Mouse (Mus musculus): Measurements from ENCODE around the gene Asphd1. TPM values are rescaled to one million over a fixed set of nuclear protein-coding genes. Genes with fewer than 3 reads are reported as not detected.

Asphd1 gene
- polyA plus RNA-seq, 1 experiment: 0.35 TPM

DNA sequence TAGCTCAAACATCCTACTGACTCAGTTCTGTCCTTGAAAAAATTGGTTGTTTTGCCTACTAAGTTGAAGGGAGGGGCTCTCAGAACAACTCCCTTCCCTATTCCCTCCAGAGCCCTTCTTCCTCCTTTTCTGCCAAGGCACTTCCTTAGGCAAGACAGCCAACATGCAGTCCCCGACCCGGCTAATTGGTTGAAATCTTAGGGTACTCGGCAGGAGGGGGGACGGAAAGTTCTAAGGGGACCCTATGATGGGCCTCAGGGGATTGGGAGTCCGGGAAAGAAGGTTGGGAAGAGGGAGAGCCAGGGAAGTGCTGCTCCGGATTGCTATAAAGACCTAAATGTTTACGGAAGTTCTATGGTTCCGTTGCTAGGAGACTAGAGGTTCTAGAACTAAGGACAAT, 26.1 kb upstream of the Asphd1 start:
- no peaks in the 10 kb centered on the region for H3K27me3 ChIP-seq (ENCODE audit: control insufficient read depth, insufficient read depth, low read length)
- peaks cover 23% of the 10 kb centered on the region for H3K36me3 ChIP-seq (ENCODE audit: control insufficient read depth, insufficient read depth, low read length)
- H3K4me1 ChIP-seq (replicated peaks; ENCODE audit: control insufficient read depth, insufficient read depth, low read length): peaks cover 22% of the 10 kb centered on the region
- 0 out of 2 replicates have a peak, but pooled peaks have one; percentile 9 for TF ChIP-seq POLR2A (IDR thresholded peaks at IDR 0.05; ENCODE audit: control insufficient read depth, extremely low read depth, insufficient read depth, low read length, poor library complexity)
- TF ChIP-seq CTCF (IDR thresholded peaks at IDR 0.05; ENCODE audit: borderline replicate concordance, control insufficient read depth, extremely low read depth, insufficient read depth, low read length, poor library complexity): no peak
- H3K4me3 ChIP-seq (ENCODE audit: control insufficient read depth, insufficient read depth, low read length): no peak overlapping the region
- no peak overlapping the region for H3K27ac ChIP-seq (ENCODE audit: control insufficient read depth, insufficient read depth, low read length)
- DNase-seq: no peak
- 5% methylated on average over 8 of the region's 8 CpGs for WGBS

DNA sequence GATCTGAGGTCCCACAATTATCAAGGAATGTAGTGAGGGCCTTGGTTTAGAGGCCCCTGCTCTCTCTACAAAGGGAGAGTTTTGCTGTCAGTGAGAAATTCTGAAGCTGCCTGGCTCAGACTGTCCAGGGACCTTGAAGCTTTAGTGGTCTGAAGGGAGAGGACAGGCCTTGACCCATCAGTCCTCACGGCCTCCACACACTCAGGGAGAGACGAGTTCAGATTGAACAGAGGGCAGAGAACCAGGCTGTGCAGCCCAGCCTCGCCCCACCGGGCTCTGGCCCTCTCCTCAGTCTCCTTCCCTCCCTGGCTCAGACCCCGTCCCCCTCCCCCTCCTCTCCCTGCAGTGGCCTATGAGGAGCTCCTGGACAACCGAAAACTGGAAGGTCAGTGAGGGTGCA, 18.0 kb upstream of the Asphd1 start:
- Histone ChIP-seq H3K4me3 (ENCODE audit: control insufficient read depth, insufficient read depth, low read length) (no peak overlapping the region), H3K4me1 (replicated peaks; ENCODE audit: control insufficient read depth, insufficient read depth, low read length) (no peaks in the 10 kb centered on the region), H3K27me3 (ENCODE audit: control insufficient read depth, insufficient read depth, low read length) (no peaks in the 10 kb centered on the region), H3K27ac (ENCODE audit: control insufficient read depth, insufficient read depth, low read length) (no peak overlapping the region), H3K36me3 (ENCODE audit: control insufficient read depth, insufficient read depth, low read length) (no peaks in the 10 kb centered on the region)
- no peak for TF ChIP-seq CTCF (IDR thresholded peaks at IDR 0.05; ENCODE audit: borderline replicate concordance, control insufficient read depth, extremely low read depth, insufficient read depth, low read length, poor library complexity)
- no peak for TF ChIP-seq POLR2A (IDR thresholded peaks at IDR 0.05; ENCODE audit: control insufficient read depth, extremely low read depth, insufficient read depth, low read length, poor library complexity)
- no peak for DNase-seq
- 91% methylated on average over 6 of the region's 6 CpGs for WGBS

DNA sequence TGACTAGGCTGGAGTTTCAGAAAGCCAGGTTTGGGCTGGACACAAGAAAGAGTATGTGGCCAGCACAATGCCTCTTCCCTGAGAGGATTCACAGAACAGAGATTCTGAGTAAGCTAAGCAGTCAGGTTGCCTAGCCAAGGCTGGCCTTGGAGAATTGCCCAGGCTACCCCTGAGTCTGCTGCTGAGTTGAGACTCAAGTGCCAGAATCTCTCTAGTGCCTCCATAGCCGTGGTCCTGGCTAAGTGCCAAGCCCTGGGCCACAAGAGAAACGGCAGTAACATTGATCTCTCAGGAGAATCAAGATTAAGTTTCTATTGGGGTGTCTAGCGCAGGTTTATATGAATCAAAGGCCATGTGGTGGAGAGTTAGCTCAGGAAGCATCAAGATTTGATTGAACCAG, 16.2 kb upstream of the Asphd1 start:
- TF ChIP-seq POLR2A (IDR thresholded peaks at IDR 0.05; ENCODE audit: control insufficient read depth, extremely low read depth, insufficient read depth, low read length, poor library complexity): no peak
- no peak for TF ChIP-seq CTCF (IDR thresholded peaks at IDR 0.05; ENCODE audit: borderline replicate concordance, control insufficient read depth, extremely low read depth, insufficient read depth, low read length, poor library complexity)
- Histone ChIP-seq H3K36me3 (ENCODE audit: control insufficient read depth, insufficient read depth, low read length) (no peaks in the 10 kb centered on the region), H3K4me1 (replicated peaks; ENCODE audit: control insufficient read depth, insufficient read depth, low read length) (no peaks in the 10 kb centered on the region), H3K4me3 (ENCODE audit: control insufficient read depth, insufficient read depth, low read length) (no peak overlapping the region), H3K27ac (ENCODE audit: control insufficient read depth, insufficient read depth, low read length) (no peak overlapping the region), H3K27me3 (ENCODE audit: control insufficient read depth, insufficient read depth, low read length) (no peaks in the 10 kb centered on the region)
- 31% methylated on average over 3 of the region's 3 CpGs for WGBS
- no peak for DNase-seq

- Histone ChIP-seq H3K4me3 (ENCODE audit: control insufficient read depth, insufficient read depth, low read length) (no peak overlapping the region), H3K36me3 (ENCODE audit: control insufficient read depth, insufficient read depth, low read length) (no peaks in the 10 kb centered on the region), H3K4me1 (replicated peaks; ENCODE audit: control insufficient read depth, insufficient read depth, low read length) (no peaks in the 10 kb centered on the region), H3K27ac (ENCODE audit: control insufficient read depth, insufficient read depth, low read length) (no peak overlapping the region), H3K27me3 (ENCODE audit: control insufficient read depth, insufficient read depth, low read length) (no peaks in the 10 kb centered on the region)
- WGBS: 42% methylated on average over 19 of the region's 19 CpGs
- DNase-seq: peak; percentile 59
- TF ChIP-seq CTCF (IDR thresholded peaks at IDR 0.05; ENCODE audit: borderline replicate concordance, control insufficient read depth, extremely low read depth, insufficient read depth, low read length, poor library complexity): peak; percentile 37; the same call in 1 of the 2 replicates
- no peak for TF ChIP-seq POLR2A (IDR thresholded peaks at IDR 0.05; ENCODE audit: control insufficient read depth, extremely low read depth, insufficient read depth, low read length, poor library complexity)
Observed at GRCm38 (mm10) chr7:126963548-126964286, 14.3 kb upstream of the Asphd1 start.

GRCm38 (mm10) chr7:126961965-126962364, 12.6 kb upstream of the Asphd1 start:
- no peaks in the 10 kb centered on the region for H3K4me1 ChIP-seq (replicated peaks; ENCODE audit: control insufficient read depth, insufficient read depth, low read length)
- no peak overlapping the region for H3K4me3 ChIP-seq (ENCODE audit: control insufficient read depth, insufficient read depth, low read length)
- no peak overlapping the region for H3K27ac ChIP-seq (ENCODE audit: control insufficient read depth, insufficient read depth, low read length)
- WGBS: 95% methylated on average over 4 of the region's 4 CpGs
- no peaks in the 10 kb centered on the region for H3K36me3 ChIP-seq (ENCODE audit: control insufficient read depth, insufficient read depth, low read length)
- no peak for DNase-seq
- TF ChIP-seq CTCF (IDR thresholded peaks at IDR 0.05; ENCODE audit: borderline replicate concordance, control insufficient read depth, extremely low read depth, insufficient read depth, low read length, poor library complexity) (no peak), POLR2A (IDR thresholded peaks at IDR 0.05; ENCODE audit: control insufficient read depth, extremely low read depth, insufficient read depth, low read length, poor library complexity) (no peak)
- no peaks in the 10 kb centered on the region for H3K27me3 ChIP-seq (ENCODE audit: control insufficient read depth, insufficient read depth, low read length)

- Histone ChIP-seq H3K4me1 (replicated peaks; ENCODE audit: control insufficient read depth, insufficient read depth, low read length) (no peaks in the 10 kb centered on the region), H3K36me3 (ENCODE audit: control insufficient read depth, insufficient read depth, low read length) (no peaks in the 10 kb centered on the region), H3K4me3 (ENCODE audit: control insufficient read depth, insufficient read depth, low read length) (no peak overlapping the region), H3K27me3 (ENCODE audit: control insufficient read depth, insufficient read depth, low read length) (no peaks in the 10 kb centered on the region), H3K27ac (ENCODE audit: control insufficient read depth, insufficient read depth, low read length) (no peak overlapping the region)
- TF ChIP-seq CTCF (IDR thresholded peaks at IDR 0.05; ENCODE audit: borderline replicate concordance, control insufficient read depth, extremely low read depth, insufficient read depth, low read length, poor library complexity): no peak
- no peak for TF ChIP-seq POLR2A (IDR thresholded peaks at IDR 0.05; ENCODE audit: control insufficient read depth, extremely low read depth, insufficient read depth, low read length, poor library complexity)
- DNase-seq: no peak
- WGBS: 100% methylated on average over 5 of the region's 5 CpGs
Observed at GRCm38 (mm10) chr7:126961095-126961494, 11.7 kb upstream of the Asphd1 start.
